Mouse (Mus musculus) heart, adult 8-10 months (tissue): Measurements from ENCODE around the gene Ehhadh. TPM values are rescaled to one million over a fixed set of nuclear protein-coding genes. Genes with fewer than 3 reads are reported as not detected.

Experiments
- DNase-seq: peaks from one replicate; pipeline ENCODE4 v3.0.0; 2022; ENCODE audit warnings: low spot score
- total RNA-seq, 4 experiments: library from RNA; stranded (reverse); gene quantifications; 2 replicates each; pipeline ENCODE4 v1.2.4; 2022

Ehhadh gene
- total RNA-seq, 4 experiments from 2014 or later = 10.8 to 17.3 (median 14.3) TPM

DNA sequence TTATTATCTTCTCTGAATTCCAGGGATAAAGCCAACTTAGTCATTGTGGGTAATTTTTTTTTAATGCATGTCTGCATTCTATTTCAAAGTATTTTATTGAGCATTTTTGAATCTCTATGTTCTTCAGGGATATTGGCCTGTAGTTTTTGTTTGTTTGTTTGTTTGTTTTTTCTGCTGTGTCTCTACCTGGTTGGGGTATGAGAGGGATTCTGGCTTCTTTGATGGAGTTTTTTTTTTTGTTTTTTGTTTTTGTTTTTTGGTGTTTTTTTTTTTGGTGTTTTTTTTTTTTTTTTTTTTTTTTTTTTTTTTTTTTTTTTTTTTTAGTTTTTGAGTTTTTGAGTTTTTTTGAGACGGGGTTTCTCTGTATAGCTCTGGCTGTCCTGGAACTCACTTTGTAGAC is 52.0 kb downstream of the Ehhadh start:
- no peak for DNase-seq

- DNase-seq = peak; percentile 89
Observed at GRCm38 (mm10) chr16:21727897-21728364, 59.7 kb downstream of the Ehhadh start.

DNA sequence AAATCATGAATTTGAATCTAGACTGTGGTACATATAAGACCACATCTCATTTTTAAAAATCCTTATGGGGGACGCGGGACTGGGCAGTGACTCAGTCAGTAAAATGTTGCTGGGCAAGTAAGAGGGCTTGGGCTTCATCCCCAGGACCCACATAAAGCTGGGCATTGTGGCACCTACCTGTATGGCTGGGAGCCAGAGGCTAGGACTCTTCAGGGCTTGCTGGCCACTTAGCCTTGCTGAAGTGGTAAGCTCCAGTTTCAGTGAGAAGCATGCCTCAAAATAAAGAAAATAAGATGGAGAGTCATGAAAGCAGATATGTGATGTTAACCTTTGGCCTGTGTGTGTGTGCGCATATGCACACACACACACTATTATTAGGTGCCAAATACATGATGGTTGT is 60.2 kb downstream of the Ehhadh start:
- DNase-seq = no peak

GRCm38 (mm10) chr16:21724261-21724660 is 63.3 kb downstream of the Ehhadh start:
- DNase-seq = no peak

GRCm38 (mm10) chr16:21719770-21720169 is 67.8 kb downstream of the Ehhadh start:
- no peak for DNase-seq

DNA sequence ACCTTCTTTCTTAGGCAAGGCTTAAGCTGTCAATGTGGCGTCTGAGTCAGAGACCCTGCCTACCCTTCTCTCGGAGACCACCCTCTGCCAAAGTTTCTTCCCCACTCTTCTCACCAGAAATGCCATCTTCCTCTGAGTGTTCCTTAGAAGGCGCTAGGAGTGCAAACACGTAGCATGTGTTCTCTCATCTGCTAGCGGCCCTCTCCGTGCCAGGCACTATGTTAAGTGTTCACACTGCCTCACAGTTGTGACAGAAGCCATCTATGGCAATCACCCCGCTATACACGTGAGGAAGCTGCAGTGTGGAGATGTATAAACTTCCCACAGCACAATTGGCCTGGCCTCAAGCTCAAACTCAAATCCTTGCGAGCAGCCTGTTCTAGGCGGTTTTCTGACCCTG is 73.1 kb downstream of the Ehhadh start:
- DNase-seq = no peak

Other genes with a start within 250 kb of the Ehhadh start
- 10 to 100 TPM; 19.6 to 28.6 (median 24.4) TPM for gene 2510009E07Rik, start 93.1 kb downstream of the Ehhadh start, total RNA-seq
- 1 to 10 TPM in 1 of 4 experiments, under 1 TPM in 3; 0.78 to 1.5 (median 0.84) TPM for gene Map3k13, start 6.5 kb upstream of the Ehhadh start, total RNA-seq
- 10 to 100 TPM; 11.1 to 17.8 (median 14.1) TPM for gene Tmem41a, start 159.7 kb upstream of the Ehhadh start, total RNA-seq
- gene Liph, start 207.9 kb upstream of the Ehhadh start, total RNA-seq = not detected
- 10 to 100 TPM; 21.7 to 28.2 (median 27.1) TPM for gene Senp2, start 221.7 kb upstream of the Ehhadh start, total RNA-seq